Mouse (Mus musculus) macrophage (primary cell): ENCODE data around the gene Gabbr2. TPM values are rescaled to one million over a fixed set of nuclear protein-coding genes. Genes with fewer than 3 reads are reported as not detected.

Experiments
- H3K27ac ChIP-seq: fragments of 350-480 bp; formaldehyde crosslinking; 2 replicates; pipeline ENCODE4 v1.9.0; 2021
- H3K36me3 ChIP-seq: fragments of 350-480 bp; formaldehyde crosslinking; 2 replicates; pipeline ENCODE4 v1.9.0; 2021; ENCODE audit errors: inconsistent target
- H3K4me3 ChIP-seq: fragments of 350-480 bp; formaldehyde crosslinking; 2 replicates; pipeline ENCODE4 v1.9.0; 2021; ENCODE audit errors: inconsistent target
- H3K79me2 ChIP-seq: fragments of 350-480 bp; formaldehyde crosslinking; 2 replicates; pipeline ENCODE4 v1.9.0; 2021; ENCODE audit errors: inconsistent target
- WGBS: methylation state at CpG from one replicate; pipeline ENCODE4 v1.1.7; 2026; ENCODE audit warnings: inconsistent platforms; ENCODE audit not compliant: missing documents; 5-methylcytosine and 5-hydroxymethylcytosine counted together
- polyA plus RNA-seq: library from polyadenylated mRNA; stranded (reverse); fragments of 250-400 nt; gene quantifications from 3 replicates; pipeline ENCODE4 v1.2.4, GENCODE M21; 2018; ENCODE audit warnings: inconsistent platforms

Gene Gabbr2
- polyA plus RNA-seq, 1 experiment from 2014 or later = 0.10 TPM

- H3K4me3 ChIP-seq = no peak overlapping the region
- WGBS = 94% methylated on average over 7 of the region's 7 CpGs
- H3K27ac ChIP-seq = no peak overlapping the region
- H3K36me3 ChIP-seq = no peaks in the 10 kb centered on the region
- no peaks in the 10 kb centered on the region for H3K79me2 ChIP-seq
Measured at GRCm38 (mm10) chr4:46744583-46745155, 247.0 kb downstream of the Gabbr2 start.

- H3K36me3 ChIP-seq = no peaks in the 10 kb centered on the region
- no peaks in the 10 kb centered on the region for H3K79me2 ChIP-seq
- H3K27ac ChIP-seq = no peak overlapping the region
- WGBS = 8% methylated on average over 2 of the region's 2 CpGs
- no peak overlapping the region for H3K4me3 ChIP-seq
Measured at GRCm38 (mm10) chr4:46742601-46743000, 249.1 kb downstream of the Gabbr2 start.

- H3K4me3 ChIP-seq = no peak overlapping the region
- no peak overlapping the region for H3K27ac ChIP-seq
- 22% methylated on average over 9 of the region's 9 CpGs for WGBS
- no peaks in the 10 kb centered on the region for H3K79me2 ChIP-seq
- no peaks in the 10 kb centered on the region for H3K36me3 ChIP-seq
Measured at GRCm38 (mm10) chr4:46736910-46737511, 254.7 kb downstream of the Gabbr2 start.

- 14% methylated on average over 5 of the region's 5 CpGs for WGBS
- H3K36me3 ChIP-seq = no peaks in the 10 kb centered on the region
- H3K79me2 ChIP-seq = no peaks in the 10 kb centered on the region
- no peak overlapping the region for H3K4me3 ChIP-seq
- H3K27ac ChIP-seq = no peak overlapping the region
Measured at GRCm38 (mm10) chr4:46734906-46735305, 256.8 kb downstream of the Gabbr2 start.

GRCm38 (mm10) chr4:46731590-46731989, 260.1 kb downstream of the Gabbr2 start:
- no peak overlapping the region for H3K27ac ChIP-seq
- H3K36me3 ChIP-seq = no peaks in the 10 kb centered on the region
- WGBS = 89% methylated on average over 8 of the region's 8 CpGs
- no peaks in the 10 kb centered on the region for H3K79me2 ChIP-seq
- no peak overlapping the region for H3K4me3 ChIP-seq

GRCm38 (mm10) chr4:46729306-46730042, 262.2 kb downstream of the Gabbr2 start:
- H3K36me3 ChIP-seq = no peaks in the 10 kb centered on the region
- no peak overlapping the region for H3K27ac ChIP-seq
- H3K4me3 ChIP-seq = no peak overlapping the region
- H3K79me2 ChIP-seq = no peaks in the 10 kb centered on the region
- WGBS = 94% methylated on average over 9 of the region's 9 CpGs

- H3K36me3 ChIP-seq = no peaks in the 10 kb centered on the region
- H3K79me2 ChIP-seq = no peaks in the 10 kb centered on the region
- H3K27ac ChIP-seq = no peak overlapping the region
- 88% methylated on average over 1 of the region's 1 CpGs for WGBS
- no peak overlapping the region for H3K4me3 ChIP-seq
Measured at GRCm38 (mm10) chr4:46728231-46728630, 263.4 kb downstream of the Gabbr2 start.

GRCm38 (mm10) chr4:46727153-46727552, 264.5 kb downstream of the Gabbr2 start:
- no peak overlapping the region for H3K27ac ChIP-seq
- H3K79me2 ChIP-seq = no peaks in the 10 kb centered on the region
- WGBS = 88% methylated on average over 11 of the region's 11 CpGs
- no peaks in the 10 kb centered on the region for H3K36me3 ChIP-seq
- no peak overlapping the region for H3K4me3 ChIP-seq

GRCm38 (mm10) chr4:46720821-46721557, 270.7 kb downstream of the Gabbr2 start:
- Histone ChIP-seq H3K79me2 (no peaks in the 10 kb centered on the region), H3K4me3 (no peak overlapping the region), H3K36me3 (no peaks in the 10 kb centered on the region), H3K27ac (peak overlapping the region; percentile 51)
- WGBS = 96% methylated on average over 16 of the region's 16 CpGs

GRCm38 (mm10) chr4:46720070-46720469, 271.6 kb downstream of the Gabbr2 start:
- Histone ChIP-seq H3K27ac (no peak overlapping the region), H3K36me3 (no peaks in the 10 kb centered on the region), H3K79me2 (no peaks in the 10 kb centered on the region), H3K4me3 (no peak overlapping the region)
- WGBS = 87% methylated on average over 1 of the region's 1 CpGs

GRCm38 (mm10) chr4:46718624-46719023, 273.0 kb downstream of the Gabbr2 start:
- H3K36me3 ChIP-seq = no peaks in the 10 kb centered on the region
- no peaks in the 10 kb centered on the region for H3K79me2 ChIP-seq
- no peak overlapping the region for H3K4me3 ChIP-seq
- WGBS = 66% methylated on average over 6 of the region's 7 CpGs
- no peak overlapping the region for H3K27ac ChIP-seq

- no peaks in the 10 kb centered on the region for H3K36me3 ChIP-seq
- H3K79me2 ChIP-seq = no peaks in the 10 kb centered on the region
- WGBS = 81% methylated on average over 4 of the region's 5 CpGs
- H3K27ac ChIP-seq = no peak overlapping the region
- no peak overlapping the region for H3K4me3 ChIP-seq
Measured at GRCm38 (mm10) chr4:46717156-46717555, 274.5 kb downstream of the Gabbr2 start.

GRCm38 (mm10) chr4:46716361-46716760, 275.3 kb downstream of the Gabbr2 start:
- Histone ChIP-seq H3K27ac (no peak overlapping the region), H3K4me3 (no peak overlapping the region), H3K36me3 (no peaks in the 10 kb centered on the region), H3K79me2 (no peaks in the 10 kb centered on the region)
- 25% methylated on average over 1 of the region's 1 CpGs for WGBS

- no peak overlapping the region for H3K4me3 ChIP-seq
- WGBS = 88% methylated on average over 4 of the region's 4 CpGs
- no peak overlapping the region for H3K27ac ChIP-seq
- no peaks in the 10 kb centered on the region for H3K79me2 ChIP-seq
- no peaks in the 10 kb centered on the region for H3K36me3 ChIP-seq
Measured at GRCm38 (mm10) chr4:46710523-46710922, 281.1 kb downstream of the Gabbr2 start.

- no peak overlapping the region for H3K27ac ChIP-seq
- no peaks in the 10 kb centered on the region for H3K79me2 ChIP-seq
- H3K36me3 ChIP-seq = no peaks in the 10 kb centered on the region
- 86% methylated on average over 6 of the region's 6 CpGs for WGBS
- no peak overlapping the region for H3K4me3 ChIP-seq
Measured at GRCm38 (mm10) chr4:46710018-46710417, 281.7 kb downstream of the Gabbr2 start.
